Mouse (Mus musculus): ENCODE measurements around the gene Aatk. TPM values are rescaled to one million over a fixed set of nuclear protein-coding genes. Genes with fewer than 3 reads are reported as not detected.
A peak's percentile ranks its signal among the peaks of the same experiment; 100 is the strongest.

Gene Aatk
- polyA plus RNA-seq, 1 experiment from 2014 or later, result 5.4 TPM

DNA sequence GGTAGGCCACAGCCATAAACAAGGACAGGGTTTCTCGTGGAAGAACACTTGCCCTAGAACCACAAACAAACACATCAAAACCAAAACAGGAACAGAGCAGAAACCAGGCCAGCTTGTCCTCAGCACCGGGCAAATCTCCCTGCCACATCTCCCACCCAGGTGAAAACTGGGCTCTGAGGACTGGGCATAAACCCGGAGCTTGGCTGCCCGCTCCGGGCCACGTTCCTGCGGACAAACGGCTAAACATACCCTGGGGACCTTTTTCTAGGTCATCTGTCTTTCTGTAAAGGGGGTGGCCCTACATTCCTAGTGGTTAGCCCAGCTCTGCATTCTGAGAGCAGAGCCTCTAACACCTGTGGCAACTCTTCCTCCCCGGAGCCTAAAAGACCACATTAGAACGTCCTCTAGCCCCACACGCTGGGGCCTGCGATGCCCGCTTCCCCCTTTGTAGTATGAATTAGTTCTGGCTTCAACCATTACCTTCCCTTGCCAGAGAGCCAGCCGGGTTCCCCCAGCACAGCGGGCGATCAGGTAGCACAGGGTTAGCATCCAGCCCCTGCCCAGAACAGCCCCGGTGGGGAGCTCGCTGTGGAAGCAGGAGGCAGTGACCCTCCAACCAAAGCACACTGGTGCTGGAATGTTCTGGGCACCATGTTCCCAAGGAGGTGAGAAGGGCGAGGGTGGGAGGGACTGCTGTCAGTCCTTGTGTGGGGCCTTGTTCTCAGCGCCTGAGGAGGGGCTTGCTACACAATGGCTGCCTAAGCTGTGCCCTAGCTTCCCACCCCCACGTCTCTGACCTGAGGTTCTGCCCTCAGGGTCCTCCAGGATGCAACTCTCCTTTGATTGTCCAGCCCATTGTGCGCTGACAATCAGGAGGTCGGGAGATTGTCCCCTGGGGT is 27.2 kb downstream of the Aatk start:
- Histone ChIP-seq H3K36me3 (no peaks in the 10 kb centered on the region), H3K4me1 (replicated peaks) (peaks cover 36% of the 10 kb centered on the region), H3K4me2 (no peak overlapping the region), H3K4me3 (replicated peaks) (no peak overlapping the region), H3K27ac (0 out of 2 replicates have a peak overlapping the region, but pooled peaks have one; percentile 50), H3K9ac (replicated peaks) (peak overlapping the region; percentile 18; the same call in 1 of the 2 replicates), H3K27me3 (no peaks in the 10 kb centered on the region), H3K9me3 (no peaks in the 10 kb centered on the region)
- no peak for ATAC-seq (ENCODE audit: insufficient number of reproducible peaks, insufficient read depth, low FRiP score, low TSS enrichment, low read depth)
- 61% methylated on average over 23 of the region's 23 CpGs for WGBS

DNA sequence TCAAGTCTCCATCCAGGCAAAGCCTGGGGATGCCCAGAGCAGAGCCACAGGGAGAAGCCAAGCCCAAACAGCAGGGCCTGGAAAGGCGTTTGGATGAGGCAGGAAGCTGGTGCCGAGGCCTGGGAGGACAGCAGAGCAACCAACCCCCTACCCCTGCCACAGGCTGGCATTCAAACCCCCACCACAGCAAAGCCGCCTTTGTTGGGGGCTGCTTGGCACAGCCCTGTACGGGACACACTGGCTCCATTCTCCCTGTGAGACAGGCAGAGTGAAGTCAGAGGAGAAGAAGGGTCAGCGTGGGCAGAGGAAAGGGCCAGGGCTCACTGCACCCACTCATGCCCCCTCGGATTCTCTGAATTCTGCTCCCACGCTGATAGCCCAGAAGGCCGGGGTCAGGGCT is 30.0 kb downstream of the Aatk start:
- peaks cover 32% of the 10 kb centered on the region for H3K4me1 ChIP-seq (replicated peaks)
- ATAC-seq (ENCODE audit: insufficient number of reproducible peaks, insufficient read depth, low FRiP score, low TSS enrichment, low read depth), result no peak
- H3K4me2 ChIP-seq, result no peak overlapping the region
- no peak overlapping the region for H3K4me3 ChIP-seq (replicated peaks)
- peaks cover 2% of the 10 kb centered on the region; the same call in 1 of the 2 replicates for H3K36me3 ChIP-seq
- no peak overlapping the region for H3K27ac ChIP-seq
- 85% methylated on average over 8 of the region's 8 CpGs for WGBS
- peaks cover 8% of the 10 kb centered on the region for H3K27me3 ChIP-seq
- H3K9ac ChIP-seq (replicated peaks), result no peak overlapping the region
- H3K9me3 ChIP-seq, result no peaks in the 10 kb centered on the region

DNA sequence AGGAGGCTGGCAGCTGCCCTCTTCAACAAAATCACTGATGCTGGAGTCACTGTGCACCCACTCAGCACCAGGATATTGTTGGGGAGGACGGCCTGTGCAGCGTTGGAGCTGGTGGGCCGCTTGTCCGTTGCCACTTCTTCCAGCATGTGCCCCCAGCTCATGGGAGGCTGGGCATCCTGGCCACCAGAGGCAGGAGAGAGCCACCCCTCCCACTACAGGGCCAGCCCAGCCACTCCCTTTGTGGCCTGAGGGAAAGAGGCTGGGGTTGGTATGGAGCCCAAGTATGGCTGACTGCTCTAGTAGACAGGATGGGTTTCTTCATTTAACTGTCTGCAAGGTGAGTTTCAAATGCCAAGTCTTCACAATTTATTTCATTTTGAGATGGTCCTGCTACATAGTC is 32.2 kb downstream of the Aatk start:
- no peak for ATAC-seq (ENCODE audit: insufficient number of reproducible peaks, insufficient read depth, low FRiP score, low TSS enrichment, low read depth)
- 95% methylated on average over 4 of the region's 4 CpGs for WGBS
- H3K27me3 ChIP-seq, result peaks cover 24% of the 10 kb centered on the region

DNA sequence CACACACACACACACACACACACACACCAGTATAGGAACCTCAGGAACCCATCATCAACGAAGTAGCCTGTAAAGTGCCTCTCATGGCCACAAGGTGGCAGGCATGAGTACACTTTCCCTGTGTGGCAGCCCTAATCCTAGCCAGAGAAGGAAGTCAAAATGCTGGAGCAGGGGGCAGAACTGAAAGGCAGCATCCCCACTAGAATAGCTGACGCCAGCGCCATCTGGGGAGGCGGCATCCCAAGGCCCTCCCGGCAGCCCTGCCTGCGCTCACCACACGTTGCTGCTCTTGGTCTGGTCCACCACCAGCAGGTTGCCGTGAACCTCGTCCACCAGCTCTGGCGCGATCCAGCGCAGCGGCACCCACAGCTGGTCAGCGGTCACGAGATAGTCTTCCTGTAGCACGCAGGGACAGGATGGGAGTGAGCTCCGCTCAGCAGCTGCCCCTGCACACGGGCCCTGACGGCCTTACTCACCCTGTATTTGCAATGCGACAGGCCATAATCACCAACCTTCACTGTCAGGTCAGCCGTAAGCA is 33.7 kb downstream of the Aatk start:
- Histone ChIP-seq H3K4me1 (replicated peaks) (peaks cover 13% of the 10 kb centered on the region), H3K36me3 (peaks cover 10% of the 10 kb centered on the region; the same call in 1 of the 2 replicates), H3K27me3 (peaks cover 24% of the 10 kb centered on the region), H3K27ac (peak overlapping the region; percentile 45; the same call in 1 of the 2 replicates), H3K9me3 (no peaks in the 10 kb centered on the region), H3K9ac (replicated peaks) (peak overlapping the region; percentile 60; the same call in 1 of the 2 replicates), H3K4me3 (replicated peaks) (peak overlapping the region; percentile 35), H3K4me2 (peak overlapping the region; percentile 65)
- 12% methylated on average over 21 of the region's 21 CpGs for WGBS
- ATAC-seq (ENCODE audit: insufficient number of reproducible peaks, insufficient read depth, low FRiP score, low TSS enrichment, low read depth), result peak; percentile 45; the same call in 1 of the 2 replicates

More for the DNA sequence above, 32.2 kb downstream of the Aatk start:
- peaks cover 25% of the 10 kb centered on the region for H3K4me1 ChIP-seq (replicated peaks)
- no peak overlapping the region for H3K27ac ChIP-seq
- H3K9me3 ChIP-seq, result no peaks in the 10 kb centered on the region
- H3K4me3 ChIP-seq (replicated peaks), result no peak overlapping the region
- no peak overlapping the region for H3K4me2 ChIP-seq
- H3K36me3 ChIP-seq, result peaks cover 10% of the 10 kb centered on the region; the same call in 1 of the 2 replicates
- no peak overlapping the region for H3K9ac ChIP-seq (replicated peaks)

DNA sequence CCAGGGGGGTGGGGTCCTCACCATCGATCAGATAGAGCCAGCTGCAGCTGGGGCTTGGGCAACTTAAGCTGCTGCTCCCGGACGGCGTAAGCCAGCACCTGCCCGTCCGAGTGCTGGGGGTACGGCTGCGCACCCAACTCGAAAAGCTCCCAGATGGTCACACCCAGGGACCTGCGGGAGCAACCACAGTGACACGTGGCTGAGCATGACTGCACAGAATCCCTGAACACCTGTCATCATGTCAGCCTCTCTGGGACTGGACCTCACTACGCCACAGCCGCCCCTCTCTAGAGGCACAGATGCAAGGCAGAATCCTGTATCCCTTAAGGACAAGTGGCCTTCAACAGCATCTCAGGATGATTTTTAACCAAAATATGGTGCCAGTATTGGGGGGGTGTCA is 34.3 kb downstream of the Aatk start:
- no peak overlapping the region for H3K27ac ChIP-seq

DNA sequence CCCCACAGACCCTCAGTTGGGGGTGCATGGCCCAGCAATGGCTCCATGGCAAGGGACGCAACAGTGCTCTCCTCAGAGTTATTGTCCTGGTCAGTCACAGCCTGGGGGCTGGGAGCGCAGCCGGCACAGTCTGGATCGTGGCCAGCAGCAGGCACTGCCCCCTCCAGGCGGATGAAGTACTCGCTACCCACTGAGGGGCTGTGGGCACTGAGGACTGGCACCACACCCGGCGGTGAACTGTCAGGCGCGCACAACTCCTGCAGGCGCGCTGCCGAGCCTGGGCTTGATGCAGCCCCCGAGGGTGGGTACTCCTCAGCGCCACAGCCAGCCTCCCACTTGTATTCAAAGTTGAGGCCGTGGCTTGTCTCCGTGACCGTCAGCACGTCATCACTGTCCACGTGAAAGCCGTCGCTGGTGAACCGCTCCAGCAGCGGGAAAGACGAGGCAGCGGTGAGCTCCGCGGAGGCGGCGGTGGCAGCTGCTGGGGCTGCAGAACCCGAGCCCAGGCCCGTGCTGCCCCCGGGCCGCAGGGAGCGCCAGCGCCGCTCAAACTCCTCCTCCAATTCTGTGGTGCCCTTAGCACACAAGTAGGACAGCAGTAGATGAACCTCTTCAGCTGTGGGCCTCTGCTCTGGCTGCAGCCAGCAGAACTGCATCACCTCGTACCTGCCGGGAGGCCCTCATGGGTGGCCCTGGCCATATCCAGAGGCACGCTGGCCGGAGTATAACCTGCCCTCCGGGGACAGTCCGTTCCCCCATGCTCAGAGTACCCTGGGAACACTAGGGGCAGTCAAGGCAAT is 35.0 kb downstream of the Aatk start:
- Histone ChIP-seq H3K9ac (replicated peaks) (no peak overlapping the region; the same call in 1 of the 2 replicates), H3K4me3 (replicated peaks) (peak overlapping the region; percentile 0), H3K9me3 (no peaks in the 10 kb centered on the region), H3K36me3 (peaks cover 10% of the 10 kb centered on the region; the same call in 1 of the 2 replicates), H3K4me1 (replicated peaks) (peaks cover 13% of the 10 kb centered on the region), H3K27ac (no peak overlapping the region), H3K27me3 (peaks cover 24% of the 10 kb centered on the region), H3K4me2 (peak overlapping the region; percentile 39)
- 40% methylated on average over 42 of the region's 43 CpGs for WGBS
- no peak for ATAC-seq (ENCODE audit: insufficient number of reproducible peaks, insufficient read depth, low FRiP score, low TSS enrichment, low read depth)

More for the DNA sequence above, 34.3 kb downstream of the Aatk start:
- Histone ChIP-seq H3K36me3 (peaks cover 10% of the 10 kb centered on the region; the same call in 1 of the 2 replicates), H3K4me1 (replicated peaks) (peaks cover 13% of the 10 kb centered on the region), H3K4me3 (replicated peaks) (no peak overlapping the region), H3K9ac (replicated peaks) (no peak overlapping the region; the same call in 1 of the 2 replicates), H3K4me2 (no peak overlapping the region), H3K27me3 (peaks cover 24% of the 10 kb centered on the region), H3K9me3 (no peaks in the 10 kb centered on the region)
- WGBS, result 84% methylated on average over 13 of the region's 13 CpGs
- ATAC-seq (ENCODE audit: insufficient number of reproducible peaks, insufficient read depth, low FRiP score, low TSS enrichment, low read depth), result no peak

DNA sequence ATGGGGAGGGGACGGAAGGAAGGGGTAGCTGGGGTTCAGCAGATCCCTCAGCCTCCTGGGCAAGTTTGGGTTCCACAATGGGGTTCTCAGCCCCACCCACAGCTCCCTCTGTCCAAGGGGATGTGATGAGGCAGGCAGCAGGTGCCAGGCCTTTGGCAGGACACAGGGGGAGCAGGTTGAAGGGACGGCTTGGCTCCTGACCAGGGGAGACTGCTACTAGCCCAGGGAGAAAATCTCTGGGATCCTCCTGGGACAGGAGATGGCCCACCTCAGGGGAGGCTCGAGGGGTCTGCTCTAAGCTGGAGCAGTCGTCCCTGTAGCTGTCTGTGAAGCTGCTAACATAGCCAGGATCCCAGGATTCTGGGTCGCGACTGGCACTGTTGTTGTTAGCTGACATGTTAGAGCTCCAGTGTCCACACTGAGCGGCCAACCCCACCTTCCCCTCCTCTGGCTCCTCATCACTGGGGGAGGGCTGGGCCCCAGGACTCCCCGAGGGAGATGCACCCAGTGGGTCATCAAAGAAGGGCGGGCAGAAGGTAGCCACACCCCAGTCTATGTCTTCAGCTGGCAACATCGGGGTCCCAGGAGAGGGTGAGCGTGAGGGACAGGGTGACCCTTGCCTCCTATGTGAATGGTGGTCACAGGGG is 35.7 kb downstream of the Aatk start:
- Histone ChIP-seq H3K27me3 (peaks cover 24% of the 10 kb centered on the region), H3K27ac (no peak overlapping the region), H3K36me3 (peaks cover 10% of the 10 kb centered on the region; the same call in 1 of the 2 replicates), H3K9ac (replicated peaks) (no peak overlapping the region), H3K4me3 (replicated peaks) (0 out of 2 replicates have a peak overlapping the region, but pooled peaks have one; percentile 0), H3K4me2 (peak overlapping the region; percentile 39; the same call in 1 of the 2 replicates), H3K9me3 (no peaks in the 10 kb centered on the region), H3K4me1 (replicated peaks) (peaks cover 13% of the 10 kb centered on the region)
- 70% methylated on average over 11 of the region's 11 CpGs for WGBS
- no peak for ATAC-seq (ENCODE audit: insufficient number of reproducible peaks, insufficient read depth, low FRiP score, low TSS enrichment, low read depth)

DNA sequence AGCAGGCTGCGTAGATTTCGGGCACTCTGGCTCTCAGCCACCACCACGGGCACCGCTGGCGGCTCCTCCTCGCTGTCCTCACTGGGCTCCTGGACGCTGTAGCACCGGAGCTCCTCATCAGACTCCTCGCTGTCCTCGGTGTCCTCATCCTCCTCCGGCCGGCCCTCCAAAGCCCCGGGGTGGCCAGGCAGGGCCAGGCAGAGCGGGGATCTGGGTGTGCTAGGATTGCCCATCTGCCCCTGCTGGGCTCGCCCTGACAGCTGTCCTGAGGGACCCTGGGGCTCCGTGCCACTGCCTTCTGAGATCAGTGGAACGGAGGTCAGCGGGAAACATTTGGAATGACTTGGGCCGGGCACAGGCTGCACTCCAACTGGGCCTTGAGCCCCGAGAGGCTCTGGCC is 37.0 kb downstream of the Aatk start:
- H3K27me3 ChIP-seq, result peaks cover 24% of the 10 kb centered on the region
- ATAC-seq (ENCODE audit: insufficient number of reproducible peaks, insufficient read depth, low FRiP score, low TSS enrichment, low read depth), result no peak
- H3K27ac ChIP-seq, result no peak overlapping the region
- H3K4me1 ChIP-seq (replicated peaks), result peaks cover 13% of the 10 kb centered on the region
- H3K9ac ChIP-seq (replicated peaks), result no peak overlapping the region
- H3K36me3 ChIP-seq, result peaks cover 15% of the 10 kb centered on the region; the same call in 1 of the 2 replicates
- H3K4me2 ChIP-seq, result no peak overlapping the region
- WGBS, result 87% methylated on average over 20 of the region's 20 CpGs
- no peaks in the 10 kb centered on the region for H3K9me3 ChIP-seq
- H3K4me3 ChIP-seq (replicated peaks), result no peak overlapping the region

DNA sequence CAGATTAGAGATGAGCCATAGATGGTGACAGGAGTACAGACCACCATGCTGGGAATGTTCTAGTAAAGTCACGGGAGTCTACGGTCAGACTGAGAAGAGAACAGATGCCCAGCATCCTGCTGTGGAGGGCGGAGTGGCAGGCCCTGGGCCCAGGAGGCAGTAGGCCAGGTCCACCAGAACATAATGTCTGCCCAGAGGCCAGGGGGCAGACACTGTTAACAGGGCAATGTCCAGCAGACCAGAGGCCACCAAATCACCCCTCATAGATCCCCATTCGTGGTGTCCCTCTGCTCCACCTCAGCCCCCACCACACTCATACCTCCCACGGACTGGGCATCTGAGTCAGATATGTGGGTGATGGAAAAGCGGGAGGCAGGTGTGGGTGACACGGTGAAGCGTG is 38.0 kb downstream of the Aatk start:
- Histone ChIP-seq H3K27ac (no peak overlapping the region), H3K9ac (replicated peaks) (no peak overlapping the region), H3K4me1 (replicated peaks) (peaks cover 13% of the 10 kb centered on the region), H3K4me3 (replicated peaks) (no peak overlapping the region), H3K36me3 (peaks cover 15% of the 10 kb centered on the region; the same call in 1 of the 2 replicates), H3K9me3 (no peaks in the 10 kb centered on the region), H3K27me3 (peaks cover 24% of the 10 kb centered on the region), H3K4me2 (no peak overlapping the region)
- WGBS, result 81% methylated on average over 8 of the region's 8 CpGs
- ATAC-seq (ENCODE audit: insufficient number of reproducible peaks, insufficient read depth, low FRiP score, low TSS enrichment, low read depth), result no peak

DNA sequence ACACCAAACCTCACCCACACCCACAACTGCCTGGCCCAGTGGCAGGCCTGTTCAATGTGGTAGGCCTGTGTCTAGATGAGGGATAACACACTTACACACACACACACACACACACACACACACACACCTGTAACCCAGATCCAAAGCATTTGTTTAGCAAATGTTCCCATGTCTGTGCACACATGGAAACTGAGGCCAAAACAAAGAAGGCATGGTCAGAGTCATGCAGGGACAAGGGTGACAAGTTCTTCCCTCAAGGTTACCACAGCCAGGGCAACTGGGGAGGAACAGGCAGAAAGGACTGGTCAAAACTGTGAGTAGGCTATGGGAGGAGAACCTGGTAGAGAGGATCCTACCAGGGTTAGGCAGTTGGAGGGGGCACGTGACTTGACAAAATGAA is 38.5 kb downstream of the Aatk start:
- 83% methylated on average over 1 of the region's 1 CpGs for WGBS
- no peak overlapping the region for H3K9ac ChIP-seq (replicated peaks)
- no peak for ATAC-seq (ENCODE audit: insufficient number of reproducible peaks, insufficient read depth, low FRiP score, low TSS enrichment, low read depth)
- H3K4me2 ChIP-seq, result no peak overlapping the region
- H3K27ac ChIP-seq, result no peak overlapping the region
- H3K27me3 ChIP-seq, result peaks cover 24% of the 10 kb centered on the region
- peaks cover 15% of the 10 kb centered on the region; the same call in 1 of the 2 replicates for H3K36me3 ChIP-seq
- peaks cover 10% of the 10 kb centered on the region for H3K4me1 ChIP-seq (replicated peaks)
- H3K9me3 ChIP-seq, result no peaks in the 10 kb centered on the region
- no peak overlapping the region for H3K4me3 ChIP-seq (replicated peaks)
